Mouse (Mus musculus) adrenal gland, postnatal 0 days (tissue): ENCODE data around the gene Gm37419. TPM values are rescaled to one million over a fixed set of nuclear protein-coding genes. Genes with fewer than 3 reads are reported as not detected.

Experiments
- polyA plus RNA-seq: library from polyadenylated mRNA; unstranded; fragments of >200 nt; fragmentation: Nextera tagmentation; extraction: Ambion mirVana; gene quantifications from 2 replicates; pipeline ENCODE4 v1.2.1, GENCODE M21; 2015

Gene Gm37419
- not detected in 2 replicates for polyA plus RNA-seq

GRCm38 (mm10) chr16:23988466-23989208, at the start of gene Gm37419, which contains the start of gene Bcl6:
Gm37419 (plus strand) TSS chr16:23988482.
Bcl6 (minus strand) TSS chr16:23988852.

Other genes with a start within 250 kb of the Gm37419 start
- 0.84 and 5.4 TPM in 2 replicates for gene Sst, start 97.5 kb upstream of the Gm37419 start, polyA plus RNA-seq
- gene Rtp2, start 56.1 kb upstream of the Gm37419 start, polyA plus RNA-seq: 0.06 TPM in 1 of 2 replicates, not detected in the other
- gene Bcl6, start 370 bp downstream of the Gm37419 start, polyA plus RNA-seq: 0.72 and 1.4 TPM in 2 replicates